Mouse (Mus musculus) testis, adult 2 months (tissue): ENCODE results near the gene Gm17334. TPM values are rescaled to one million over a fixed set of nuclear protein-coding genes. Genes with fewer than 3 reads are reported as not detected.

Experiments
- H3K27ac ChIP-seq: fragments of 200-500 bp; 2 replicates; pipeline ENCODE4 v1.5.1; 2012; ENCODE audit warnings: low read depth, low read length; ENCODE audit not compliant: control insufficient read depth, insufficient read depth
- H3K27me3 ChIP-seq: fragments of 200-500 bp; 2 replicates; pipeline ENCODE4 v1.6.1; 2012; ENCODE audit warnings: mild to moderate bottlenecking, low read length, moderate library complexity; ENCODE audit not compliant: control insufficient read depth, insufficient read depth
- H3K36me3 ChIP-seq: fragments of 200-500 bp; 2 replicates; pipeline ENCODE4 v1.6.1; 2012; ENCODE audit warnings: mild to moderate bottlenecking, low read length; ENCODE audit not compliant: control insufficient read depth, insufficient read depth
- H3K4me1 ChIP-seq: fragments of 200-500 bp; 2 replicates; pipeline ENCODE4 v1.6.1; 2012; ENCODE audit warnings: low read length; ENCODE audit not compliant: control insufficient read depth, insufficient read depth
- H3K4me3 ChIP-seq: fragments of 200-500 bp; 2 replicates; pipeline ENCODE4 v1.5.1; 2012; ENCODE audit warnings: low read depth, mild to moderate bottlenecking, low read length, moderate library complexity, mixed read lengths; ENCODE audit not compliant: control insufficient read depth
- CTCF ChIP-seq: fragments of 200-500 bp; IDR thresholded peaks from 2 replicates; pipeline ENCODE4 v1.5.1; 2012; ENCODE audit warnings: low read depth, mild to moderate bottlenecking, inconsistent platforms, low read length, moderate library complexity; ENCODE audit not compliant: control insufficient read depth, insufficient read depth, insufficient replicate concordance
- POLR2A ChIP-seq: fragments of 200-500 bp; IDR thresholded peaks from 2 replicates; pipeline ENCODE4 v1.6.1; 2012; ENCODE audit warnings: low read depth, mild to moderate bottlenecking, inconsistent platforms, low read length, moderate library complexity; ENCODE audit not compliant: control insufficient read depth
- polyA plus RNA-seq: library from polyadenylated mRNA; depleted of rRNA; stranded (reverse); fragments of >200 nt; gene quantifications from 2 replicates; pipeline ENCODE4 v1.2.3, GENCODE M21; 2012

The Gm17334 gene
- polyA plus RNA-seq, 1 experiment = not detected

DNA sequence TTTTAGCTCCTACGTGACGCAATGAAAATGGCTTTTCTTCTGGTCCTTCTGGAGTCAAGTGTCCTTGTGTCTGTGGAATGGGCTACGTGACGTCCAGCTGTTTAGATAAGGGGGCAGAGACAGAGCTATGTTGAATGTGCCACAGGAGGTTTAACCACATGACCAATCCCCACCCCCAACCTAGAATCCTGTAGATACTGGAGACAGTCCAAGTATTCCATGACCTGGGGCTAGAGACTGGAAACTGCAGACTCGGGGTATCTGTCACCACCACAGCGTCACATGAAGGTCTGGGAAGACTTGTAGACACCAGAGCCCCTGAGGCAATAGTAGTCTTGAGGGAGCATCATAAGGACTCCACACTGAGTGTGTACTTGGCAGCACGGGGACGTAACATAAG lies 22.8 kb upstream of the Gm17334 start:
- Histone ChIP-seq H3K27ac (no peak overlapping the region), H3K36me3 (no peaks in the 10 kb centered on the region), H3K4me3 (no peak overlapping the region), H3K4me1 (peaks cover 6% of the 10 kb centered on the region), H3K27me3 (no peaks in the 10 kb centered on the region)
- no peak for TF ChIP-seq CTCF
- TF ChIP-seq POLR2A = no peak

- Histone ChIP-seq H3K27me3 (no peaks in the 10 kb centered on the region), H3K4me3 (no peak overlapping the region), H3K27ac (no peak overlapping the region)
Observed at GRCm38 (mm10) chr11:53794671-53795557, 21.9 kb upstream of the Gm17334 start.

DNA sequence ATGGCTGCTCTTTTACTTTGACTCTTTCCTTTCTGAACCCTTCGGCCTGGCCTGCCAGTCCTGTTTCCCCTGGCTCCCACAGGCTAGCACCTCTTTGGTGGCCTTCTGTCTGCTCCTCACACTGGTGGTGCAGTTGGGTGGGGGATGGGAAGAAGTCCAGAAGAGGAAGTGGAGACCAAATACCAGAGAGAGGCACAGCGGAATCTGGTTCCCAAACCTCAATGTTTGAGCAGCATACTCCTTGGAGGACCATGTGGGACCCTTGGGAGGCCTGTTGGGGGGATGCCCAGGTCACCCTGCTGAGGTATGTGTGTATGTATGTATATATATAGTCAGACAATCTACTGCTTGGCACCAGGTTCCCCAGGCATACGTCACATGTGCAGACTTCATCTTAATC lies 21.0 kb upstream of the Gm17334 start:
- no peaks in the 10 kb centered on the region for H3K36me3 ChIP-seq
- H3K4me1 ChIP-seq = peaks cover 6% of the 10 kb centered on the region
- no peak overlapping the region for H3K4me3 ChIP-seq
- TF ChIP-seq CTCF (no peak), POLR2A (no peak)
- H3K27me3 ChIP-seq = no peaks in the 10 kb centered on the region
- no peak overlapping the region for H3K27ac ChIP-seq

More at GRCm38 (mm10) chr11:53794671-53795557, 21.9 kb upstream of the Gm17334 start:
- Histone ChIP-seq H3K4me1 (peaks cover 6% of the 10 kb centered on the region), H3K36me3 (no peaks in the 10 kb centered on the region)
- TF ChIP-seq CTCF (no peak), POLR2A (no peak)

GRCm38 (mm10) chr11:53792986-53793385 lies 20.0 kb upstream of the Gm17334 start:
- H3K4me3 ChIP-seq = no peak overlapping the region
- no peaks in the 10 kb centered on the region for H3K36me3 ChIP-seq
- TF ChIP-seq CTCF = no peak
- no peak for TF ChIP-seq POLR2A
- no peak overlapping the region for H3K27ac ChIP-seq
- H3K27me3 ChIP-seq = no peaks in the 10 kb centered on the region
- H3K4me1 ChIP-seq = peaks cover 6% of the 10 kb centered on the region

- TF ChIP-seq POLR2A (no peak), CTCF (no peak)
- Histone ChIP-seq H3K27me3 (no peaks in the 10 kb centered on the region), H3K4me1 (peaks cover 2% of the 10 kb centered on the region; the same call in 1 of the 2 replicates), H3K4me3 (no peak overlapping the region), H3K36me3 (no peaks in the 10 kb centered on the region), H3K27ac (no peak overlapping the region)
Observed at GRCm38 (mm10) chr11:53789277-53789676, 16.3 kb upstream of the Gm17334 start.

- TF ChIP-seq POLR2A (no peak), CTCF (no peak)
- no peaks in the 10 kb centered on the region for H3K4me1 ChIP-seq
- 0 out of 2 replicates have a peak overlapping the region, but pooled peaks have one; percentile 22 for H3K27ac ChIP-seq
- no peak overlapping the region for H3K4me3 ChIP-seq
- H3K27me3 ChIP-seq = no peaks in the 10 kb centered on the region
- no peaks in the 10 kb centered on the region for H3K36me3 ChIP-seq
Observed at GRCm38 (mm10) chr11:53788196-53788595, 15.2 kb upstream of the Gm17334 start.

GRCm38 (mm10) chr11:53786058-53787031 lies 13.4 kb upstream of the Gm17334 start:
- H3K27me3 ChIP-seq = no peaks in the 10 kb centered on the region
- no peaks in the 10 kb centered on the region for H3K4me1 ChIP-seq
- H3K36me3 ChIP-seq = no peaks in the 10 kb centered on the region
- TF ChIP-seq POLR2A = no peak
- no peak for TF ChIP-seq CTCF
- no peak overlapping the region for H3K4me3 ChIP-seq
- no peak overlapping the region for H3K27ac ChIP-seq
